Mouse (Mus musculus) bone marrow, adult 2 months (tissue): ENCODE results near the gene Fndc3b.

Experiments
- CTCF ChIP-seq: fragments of 200-500 bp; IDR thresholded peaks from 2 replicates; pipeline ENCODE4 v1.5.1; 2011; ENCODE audit warnings: low read length, control low read depth; ENCODE audit not compliant: control insufficient read depth, insufficient read depth
- POLR2A ChIP-seq: fragments of 200-500 bp; IDR thresholded peaks from 2 replicates; pipeline ENCODE4 v1.6.1; 2011; ENCODE audit warnings: low read depth, mild to moderate bottlenecking, control low read depth, low read length, borderline replicate concordance; ENCODE audit not compliant: control insufficient read depth

DNA sequence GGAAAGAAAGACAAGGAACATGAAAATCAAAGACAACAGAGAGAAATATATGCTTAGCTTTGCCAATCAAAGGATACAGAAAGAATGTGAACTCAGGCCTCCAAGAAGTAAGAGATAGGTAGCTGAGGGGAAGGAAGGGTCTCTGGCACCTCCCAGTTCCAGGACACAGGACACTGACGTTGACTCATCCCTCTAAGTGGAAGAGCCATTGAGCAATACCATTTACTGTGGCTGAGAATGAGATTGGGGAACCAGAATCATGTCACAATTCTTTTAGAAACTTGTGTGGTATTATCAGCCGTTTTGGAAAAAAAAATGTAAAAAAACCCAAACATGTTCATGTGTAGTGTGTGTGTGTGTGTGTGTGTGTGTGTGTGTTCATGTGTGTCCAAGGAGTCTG, 31.0 kb upstream of the Fndc3b start:
- no peak for TF ChIP-seq CTCF
- no peak for TF ChIP-seq POLR2A
